Mouse (Mus musculus) lung, adult 18-20 months (tissue): Measurements from ENCODE around the gene Cyb5b.
"Not testable (repeated sequence)": the region's sequence is repeated elsewhere in the genome, so short reads cannot be mapped to it uniquely, and the experiment has no call there.

Experiments used
- DNase-seq, 2 experiments: peaks; one replicate each; pipeline ENCODE4 v3.0.0; 2022; ENCODE audit warnings: mixed read lengths in 2 of 2

Cyb5b gene

DNA sequence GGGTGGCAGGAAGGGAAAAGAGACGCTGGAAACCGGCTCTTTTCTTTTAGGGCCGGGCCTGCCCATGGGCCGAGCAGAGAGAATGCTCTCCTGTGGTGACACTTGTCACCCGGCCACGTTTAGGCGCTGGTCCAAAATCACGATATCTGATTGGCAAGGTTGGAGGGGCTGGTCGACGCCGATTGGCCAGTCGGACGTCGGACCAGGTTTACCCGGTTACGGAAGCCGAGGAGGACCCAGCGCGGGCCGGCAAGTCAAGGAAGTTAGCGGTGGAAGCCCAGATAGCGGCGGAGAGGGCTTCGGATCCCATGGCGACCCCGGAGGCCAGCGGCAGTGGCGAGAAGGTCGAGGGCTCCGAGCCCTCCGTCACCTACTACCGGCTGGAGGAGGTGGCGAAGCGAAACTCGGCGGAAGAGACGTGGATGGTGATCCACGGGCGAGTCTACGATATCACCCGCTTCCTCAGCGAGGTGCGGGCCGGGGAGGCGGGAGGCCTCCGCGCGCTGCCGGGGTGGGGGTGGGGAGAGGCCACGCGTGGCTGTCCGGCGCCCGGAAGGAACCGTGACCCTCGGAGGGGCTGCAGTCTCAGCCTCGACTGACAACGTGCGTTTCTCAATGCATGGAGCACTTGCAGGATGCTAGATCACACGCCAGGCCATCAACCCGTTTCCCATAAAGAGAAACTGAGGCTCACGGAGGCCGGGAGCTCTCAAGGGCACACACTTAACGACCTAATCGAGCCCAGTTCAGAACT is at the start of gene Cyb5b:
Gene Cyb5b (plus strand): TSS at position 237 of the 754 bp plus-strand sequence.
- DNase-seq = peak; percentile 96 to 98

- peak; percentile 69 to 79 for DNase-seq
These were observed 45.9 kb upstream of the Cyb5b start for GRCm38 (mm10) chr8:107104547-107104946.

DNA sequence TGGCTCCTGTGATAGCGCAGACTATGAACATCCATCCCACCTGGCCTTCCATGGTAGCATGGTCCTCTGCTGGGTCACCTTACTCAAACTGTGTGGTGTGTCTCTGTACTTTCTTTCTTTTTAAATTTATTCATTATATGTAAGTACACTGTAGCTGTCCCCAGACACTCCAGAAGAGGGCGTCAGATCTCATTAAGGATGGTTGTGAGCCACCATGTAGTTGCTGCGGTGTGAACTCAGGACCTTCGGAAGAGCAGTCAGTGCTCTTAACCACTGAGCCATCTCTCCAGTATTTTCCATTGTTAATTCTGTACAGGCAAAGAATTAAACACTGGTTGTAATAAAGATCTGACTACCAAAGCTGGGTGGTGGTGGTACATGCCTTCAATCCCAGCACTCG is 42.4 kb upstream of the Cyb5b start:
- DNase-seq = not testable (repeated sequence)

DNA sequence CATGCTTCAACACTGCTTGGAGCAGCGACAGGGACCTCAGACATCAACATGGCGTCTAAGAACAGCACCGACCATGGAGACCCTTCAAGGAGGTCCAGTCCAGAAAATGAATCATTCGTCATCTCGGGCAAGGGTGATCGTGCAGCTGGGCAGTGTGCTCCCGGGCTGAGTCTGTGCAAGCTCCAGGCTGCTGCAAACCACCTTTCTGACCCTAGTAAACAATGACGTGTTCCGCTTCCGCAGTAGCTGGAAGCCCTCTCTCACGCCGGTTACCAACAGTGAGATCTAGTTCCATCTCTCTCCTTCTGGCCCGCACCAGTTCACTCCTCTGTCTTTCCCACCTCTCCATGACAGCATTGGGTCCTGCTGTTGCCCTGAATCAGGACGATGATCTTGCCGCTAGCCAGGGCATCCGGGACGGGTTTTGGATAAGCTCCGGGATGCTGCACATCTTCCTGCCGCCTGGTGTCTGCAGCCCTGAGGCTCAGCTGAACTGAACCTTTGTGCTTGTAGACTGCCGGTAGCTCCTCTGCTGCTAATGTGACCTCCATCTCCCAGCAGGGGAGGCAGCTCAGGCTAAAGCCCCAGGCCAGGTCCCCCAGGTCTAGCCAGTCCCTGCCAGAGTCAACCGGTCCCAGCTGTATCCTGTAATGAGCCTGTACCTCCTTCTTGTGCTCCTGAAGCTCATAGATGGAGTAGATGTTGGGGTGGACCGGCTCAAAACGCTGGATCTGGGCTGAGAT is 41.3 kb upstream of the Cyb5b start:
- DNase-seq = no peak

- DNase-seq = no peak
These were observed 40.5 kb upstream of the Cyb5b start for GRCm38 (mm10) chr8:107109816-107110435.

DNA sequence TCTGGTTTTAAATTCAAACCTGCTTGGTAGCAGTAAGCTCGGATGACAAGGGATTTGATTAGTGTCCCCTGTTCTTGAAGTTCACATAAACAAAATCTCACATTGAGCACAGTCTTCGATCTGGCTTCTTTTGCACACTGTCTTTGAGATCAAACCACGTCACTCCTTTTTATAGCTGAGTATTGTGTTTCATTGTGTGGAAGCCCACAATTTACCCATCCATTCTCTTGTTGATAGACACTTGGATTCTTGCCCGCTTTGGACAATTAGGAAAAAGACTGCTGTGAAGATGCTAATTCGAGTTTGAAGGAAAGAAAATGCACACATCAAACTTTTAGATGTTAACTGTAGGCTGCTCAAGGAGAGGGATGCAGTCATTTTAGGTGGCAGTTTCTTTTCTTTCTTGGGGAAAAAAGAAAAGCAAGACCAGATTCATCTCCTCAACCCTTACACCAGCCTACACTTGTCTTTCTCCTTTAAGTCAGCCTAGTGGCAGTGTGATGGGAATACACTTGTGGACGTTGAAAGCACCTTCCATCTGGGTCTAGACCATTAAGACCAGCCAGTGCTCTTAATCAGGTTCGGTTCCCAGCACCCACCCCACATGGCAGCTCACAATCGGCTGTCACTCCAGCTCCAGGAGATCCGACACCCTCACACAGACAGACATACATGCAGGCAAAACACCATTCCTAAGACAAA is 39.7 kb upstream of the Cyb5b start:
- no peak for DNase-seq

- DNase-seq = no peak
These were observed 38.9 kb upstream of the Cyb5b start for GRCm38 (mm10) chr8:107111340-107112105.

DNA sequence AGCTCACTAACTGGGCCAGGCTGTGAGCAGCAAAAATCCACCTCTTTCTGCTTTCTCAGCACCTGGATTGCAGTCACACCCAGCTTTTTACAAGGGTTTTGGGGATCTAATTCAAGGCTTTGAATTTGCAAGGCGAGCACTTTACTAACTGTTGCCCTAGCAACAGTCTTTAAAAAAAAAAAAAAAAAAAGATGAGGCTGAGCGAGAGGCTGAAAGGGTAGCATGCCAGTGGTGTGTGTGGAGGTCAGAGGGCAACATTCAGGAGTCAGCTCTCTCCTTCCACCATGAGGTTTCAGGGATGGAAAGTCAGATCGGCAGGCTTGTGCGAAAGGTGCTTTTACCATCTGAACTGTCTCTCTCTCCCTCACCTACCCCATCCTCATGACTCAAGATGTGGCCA is 37.2 kb upstream of the Cyb5b start:
- DNase-seq = no peak

DNA sequence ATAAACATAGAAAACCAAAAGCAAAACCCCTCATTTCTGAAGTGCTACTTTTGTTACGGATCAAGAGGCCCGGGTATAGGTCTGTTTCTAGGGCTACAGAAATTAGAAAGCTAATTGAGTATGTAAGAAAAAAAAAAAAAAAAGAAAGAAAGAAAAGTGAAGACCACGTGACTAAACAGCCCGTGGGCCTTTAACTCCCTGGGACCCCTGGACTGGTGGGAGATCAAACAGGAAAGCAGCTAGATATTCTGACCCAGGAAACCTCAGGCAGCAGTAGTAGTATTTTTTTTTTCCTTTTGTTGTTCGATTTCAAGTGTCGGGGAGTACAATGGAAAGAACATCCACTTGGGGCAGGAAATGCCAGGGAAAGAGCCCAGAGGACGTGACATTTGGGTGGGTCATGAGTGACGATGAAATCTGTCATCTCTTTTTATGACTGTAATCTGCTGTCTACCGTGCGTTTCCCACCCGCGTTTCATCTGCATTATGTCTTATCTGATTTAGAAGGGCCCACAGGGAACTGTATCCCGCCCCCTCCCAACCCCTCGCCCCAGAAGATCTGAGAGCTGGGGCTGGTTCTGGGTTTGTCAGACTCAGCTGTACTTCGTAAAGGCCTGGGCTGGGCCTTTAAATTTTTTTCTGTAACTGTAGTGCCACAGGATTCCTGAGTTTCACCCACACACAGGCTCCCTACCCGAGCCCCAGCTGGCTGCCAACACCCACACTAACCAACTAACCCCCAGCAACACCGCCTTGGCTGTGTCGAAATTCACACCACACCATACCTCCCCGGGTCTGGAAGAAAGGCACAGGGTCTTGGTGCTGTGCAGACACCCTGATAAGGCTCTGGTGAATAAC is 36.1 kb upstream of the Cyb5b start:
- peak in 1 of 2 experiments; percentile 34 for DNase-seq

DNA sequence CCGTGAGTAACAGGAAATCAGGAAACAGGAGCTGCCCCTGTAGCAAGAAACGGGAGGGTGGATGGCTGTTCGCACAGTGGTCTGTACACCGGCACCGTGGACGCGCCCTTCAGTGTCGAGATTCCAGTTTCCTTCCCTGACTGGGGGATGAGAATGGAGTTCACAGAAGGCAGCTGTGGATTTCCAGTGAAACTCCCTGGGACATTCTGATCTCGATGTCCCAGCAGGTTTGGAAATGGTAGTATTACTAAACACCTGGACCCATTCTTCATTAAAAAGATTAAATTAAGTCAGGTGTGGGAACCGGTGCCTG is 35.5 kb upstream of the Cyb5b start:
- no peak for DNase-seq

- DNase-seq = peak; percentile 81 to 89
These were observed 34.4 kb upstream of the Cyb5b start for GRCm38 (mm10) chr8:107116023-107116422.

DNA sequence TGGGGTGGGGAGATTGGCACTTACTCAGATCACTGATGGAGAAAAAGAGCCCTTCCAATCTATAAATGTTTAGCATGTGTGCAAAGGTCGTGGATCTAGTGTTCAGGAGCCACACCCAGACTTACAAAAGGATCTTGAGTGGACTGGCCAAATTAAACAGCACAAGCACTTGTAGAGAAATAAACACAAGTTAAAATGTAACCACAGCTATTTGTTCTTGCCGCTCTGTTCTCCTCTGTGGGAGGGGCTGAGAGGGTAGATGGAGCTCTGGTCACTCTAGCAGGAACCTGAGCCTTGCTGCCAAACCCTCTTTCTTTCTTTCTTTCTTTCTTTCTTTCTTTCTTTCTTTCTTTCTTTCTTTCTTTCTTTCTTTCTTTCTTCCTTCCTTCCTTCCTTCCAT is 33.4 kb upstream of the Cyb5b start:
- DNase-seq = peak; percentile 63 to 82

DNA sequence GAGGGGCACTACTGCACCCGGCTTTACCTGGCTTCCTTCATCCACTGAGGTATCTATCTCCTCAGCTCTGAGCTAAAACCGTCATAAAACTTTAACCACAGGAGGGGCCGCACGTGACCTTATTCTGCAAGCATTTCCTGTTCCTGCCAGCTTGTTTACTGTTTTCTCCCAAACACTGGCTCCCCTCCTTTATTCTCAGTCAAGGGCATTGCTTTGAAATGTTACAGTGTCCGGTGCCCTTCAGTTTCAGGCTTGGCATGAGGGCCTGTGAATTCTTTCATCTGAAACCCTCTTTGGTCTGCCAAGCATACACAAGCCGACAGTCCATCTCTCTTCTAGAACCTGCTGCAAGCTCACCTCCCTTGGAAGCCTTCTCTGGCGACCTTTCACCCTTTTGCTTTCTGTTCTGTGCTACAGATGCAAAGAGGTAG is 31.6 kb upstream of the Cyb5b start:
- peak in 1 of 2 experiments; percentile 24 for DNase-seq

DNA sequence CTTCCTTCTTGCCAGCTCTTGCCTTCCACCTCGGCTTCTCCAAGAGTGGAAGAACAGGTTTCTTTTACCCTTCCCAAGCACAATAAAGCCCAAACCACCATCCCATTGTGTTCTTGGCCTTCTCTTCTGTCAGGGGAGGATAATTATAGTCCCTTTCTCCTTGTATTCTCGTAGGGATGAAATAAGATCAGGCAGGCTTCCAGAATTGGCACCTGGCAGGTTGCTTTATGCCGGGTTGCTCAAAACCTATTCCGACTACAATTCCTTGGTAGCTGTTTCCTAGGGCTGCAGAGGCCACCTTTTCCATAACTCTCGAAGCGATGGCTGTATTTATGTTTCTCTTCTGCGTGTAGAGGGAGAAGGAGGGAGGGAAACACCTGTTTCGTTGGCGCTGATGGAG is 31.0 kb upstream of the Cyb5b start:
- no peak for DNase-seq

GRCm38 (mm10) chr8:107120806-107121205 is 29.6 kb upstream of the Cyb5b start:
- no peak for DNase-seq

- no peak for DNase-seq
These were observed 28.7 kb upstream of the Cyb5b start for GRCm38 (mm10) chr8:107121681-107122291.

DNA sequence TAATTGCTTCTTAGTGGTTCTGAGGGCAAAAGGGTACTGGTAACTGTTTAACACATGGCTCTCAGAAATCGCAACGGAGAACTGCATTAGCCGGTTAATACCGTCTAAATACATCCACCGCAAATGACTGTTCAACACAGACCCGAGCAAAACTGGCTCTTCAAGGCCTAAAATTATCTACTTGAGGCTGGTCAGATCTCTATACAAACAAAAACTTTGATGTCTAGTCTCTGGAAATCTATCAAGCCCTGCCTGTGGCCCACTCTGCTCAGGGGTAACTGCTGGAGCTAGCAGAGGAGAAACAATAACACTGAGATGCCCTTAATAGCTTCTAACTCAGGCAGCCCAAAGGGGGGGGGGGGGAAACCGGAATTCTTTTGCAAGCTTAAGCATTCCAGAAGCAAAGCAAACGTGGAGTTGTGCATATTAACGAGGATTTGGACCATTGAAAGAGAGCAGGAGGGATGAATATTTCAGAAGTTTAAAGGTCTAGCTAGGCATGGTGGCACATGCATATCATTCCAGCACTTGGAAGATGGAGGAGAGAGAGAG is 27.3 kb upstream of the Cyb5b start:
- no peak for DNase-seq

DNA sequence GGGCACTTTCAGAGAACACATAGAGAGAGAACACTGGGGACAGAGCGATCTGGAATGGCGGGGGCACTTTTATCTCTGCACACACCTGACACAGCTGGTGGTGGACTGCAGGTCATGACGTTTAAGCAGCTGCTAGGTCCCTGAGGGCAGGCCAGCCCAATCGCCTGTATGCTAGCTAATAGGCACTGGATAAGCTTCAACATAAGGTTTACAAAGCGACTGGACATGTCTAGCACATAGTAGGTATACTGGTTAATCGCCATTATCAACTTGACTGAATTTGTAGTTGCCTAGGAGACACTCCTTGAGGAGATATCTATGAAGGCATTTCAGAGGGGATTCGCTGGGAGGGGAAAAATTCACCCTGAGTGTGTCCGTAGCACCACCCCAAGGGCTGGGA is 26.1 kb upstream of the Cyb5b start:
- no peak for DNase-seq

DNA sequence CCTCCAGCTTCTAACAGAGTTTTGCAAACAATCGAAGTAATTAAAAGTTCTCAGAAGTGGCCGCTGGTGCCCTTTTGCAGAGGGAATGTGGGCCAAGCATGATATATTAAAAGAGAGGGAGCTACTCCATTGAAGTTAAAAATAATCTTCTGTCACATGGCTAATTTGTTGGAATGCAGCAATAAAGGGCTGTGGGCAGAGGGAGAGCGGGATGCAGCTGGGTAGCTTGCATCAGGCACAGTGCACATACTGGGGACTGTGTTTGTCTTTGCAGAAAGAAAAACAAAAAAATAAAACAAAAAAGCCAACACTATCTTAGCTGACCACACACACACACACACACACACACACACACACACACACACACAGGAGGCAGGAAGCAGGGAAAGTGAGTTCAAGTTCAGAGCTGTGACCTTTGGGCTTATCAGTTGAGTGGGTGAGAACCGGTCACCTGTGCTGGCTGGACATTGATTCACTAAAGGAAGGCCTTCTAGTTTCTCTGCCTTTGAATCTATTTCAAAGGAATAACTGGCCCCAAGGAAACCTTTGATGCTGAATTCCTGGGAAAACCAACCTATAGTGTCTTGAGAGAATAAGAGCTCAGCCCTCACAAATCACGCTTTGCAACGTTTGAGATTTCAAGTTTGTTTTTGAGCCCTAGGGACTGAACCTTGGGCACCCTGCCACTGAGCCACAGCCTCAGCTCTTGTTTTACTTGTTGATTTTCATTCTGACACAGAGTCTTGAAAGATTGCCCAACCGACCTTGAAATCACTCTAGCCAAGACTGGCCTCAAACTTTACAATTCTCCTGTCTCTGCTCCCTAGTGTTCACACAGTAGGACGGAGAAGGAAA is 21.0 kb upstream of the Cyb5b start:
- DNase-seq = peak; percentile 67 to 76

- no peak for DNase-seq
These were observed 20.4 kb upstream of the Cyb5b start for GRCm38 (mm10) chr8:107130028-107130427.
